Mouse (Mus musculus): Measurements from ENCODE around the gene Rhbdl3. TPM values are rescaled to one million over a fixed set of nuclear protein-coding genes. Genes with fewer than 3 reads are reported as not detected.

The Rhbdl3 gene
- 1 to 10 TPM in 1 of 2 experiments, under 1 TPM in 1; 0.77 to 1.1 TPM for total RNA-seq (2023)

DNA sequence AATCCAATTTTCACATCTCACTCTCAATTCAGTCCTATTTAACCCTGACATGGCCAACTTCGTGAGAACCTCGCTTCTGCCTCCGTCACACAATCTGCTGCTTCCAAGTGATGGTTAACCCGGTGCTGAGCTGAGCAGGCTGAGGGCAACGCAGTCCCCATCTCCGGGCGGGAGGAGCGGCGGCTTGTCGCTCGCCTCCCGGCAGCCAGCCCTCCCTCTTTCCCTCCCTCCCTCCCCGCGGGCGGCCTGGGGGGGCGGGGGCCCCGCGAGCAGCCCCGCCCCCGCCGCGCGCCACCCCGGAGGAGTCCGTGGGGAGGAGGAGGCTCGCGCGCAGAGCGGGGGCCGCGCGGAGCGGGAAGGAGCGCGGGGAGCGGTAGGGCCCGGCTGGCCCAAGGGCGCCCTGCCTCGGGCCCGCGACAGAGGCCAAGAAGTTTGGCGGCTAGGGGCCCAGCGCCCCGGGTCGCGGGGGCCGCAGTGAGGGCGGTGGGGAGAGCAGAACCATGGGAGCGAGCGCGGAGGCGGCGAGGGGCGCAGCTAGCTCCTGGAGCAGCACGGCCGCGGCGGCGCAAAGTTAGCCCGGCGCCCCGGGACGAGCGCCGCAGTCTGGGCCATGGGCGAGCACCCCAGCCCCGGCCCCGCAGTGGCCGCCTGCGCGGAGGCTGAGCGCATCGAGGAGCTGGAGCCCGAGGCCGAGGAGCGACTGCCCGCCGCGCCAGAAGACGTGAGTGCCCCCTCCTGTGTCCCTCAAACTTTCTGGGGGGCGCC lies at the start of gene Rhbdl3:
Rhbdl3 (plus strand) TSS at position 362 of the 765 bp plus-strand sequence.

DNA sequence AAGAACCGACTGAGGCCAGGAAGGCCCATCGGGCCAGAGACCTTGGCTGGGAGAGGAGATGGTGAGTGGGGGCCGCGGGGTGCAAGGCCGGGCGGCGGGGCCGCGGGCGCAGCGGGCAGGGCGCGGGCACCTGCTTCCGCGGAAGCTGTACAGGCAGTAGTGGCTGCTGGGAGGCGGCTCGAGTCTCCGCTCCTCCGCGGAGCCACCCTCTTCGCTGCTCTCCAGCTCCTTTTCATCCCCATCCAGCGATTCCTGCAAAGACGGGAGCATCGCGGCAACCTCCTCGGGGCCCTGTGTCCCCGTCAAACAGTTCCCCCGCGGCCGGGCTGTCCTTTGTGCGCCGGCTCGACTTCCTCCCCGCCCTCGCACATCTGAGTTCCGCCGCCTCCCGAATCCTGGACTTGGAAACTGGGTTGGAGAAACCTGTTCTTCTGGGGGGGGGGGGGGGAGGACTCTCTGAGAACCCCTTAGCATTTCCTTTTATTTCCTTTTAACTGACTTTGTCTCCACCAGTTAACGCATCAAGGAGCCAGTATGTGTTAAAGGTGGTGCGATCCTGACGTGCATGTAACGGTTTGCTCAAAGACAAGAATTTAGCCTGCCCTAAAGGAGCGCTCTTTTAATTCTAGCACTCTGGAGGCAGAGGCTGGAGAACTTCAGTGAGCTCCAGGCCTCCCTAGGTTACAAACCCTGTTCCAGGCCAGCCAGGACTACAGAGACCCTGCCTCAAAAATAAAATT lies 77.2 kb downstream of the Rhbdl3 start, which contains the start of gene 5730455P16Rik:
5730455P16Rik (minus strand) TSS at position 323 of the 740 bp plus-strand sequence.

DNA sequence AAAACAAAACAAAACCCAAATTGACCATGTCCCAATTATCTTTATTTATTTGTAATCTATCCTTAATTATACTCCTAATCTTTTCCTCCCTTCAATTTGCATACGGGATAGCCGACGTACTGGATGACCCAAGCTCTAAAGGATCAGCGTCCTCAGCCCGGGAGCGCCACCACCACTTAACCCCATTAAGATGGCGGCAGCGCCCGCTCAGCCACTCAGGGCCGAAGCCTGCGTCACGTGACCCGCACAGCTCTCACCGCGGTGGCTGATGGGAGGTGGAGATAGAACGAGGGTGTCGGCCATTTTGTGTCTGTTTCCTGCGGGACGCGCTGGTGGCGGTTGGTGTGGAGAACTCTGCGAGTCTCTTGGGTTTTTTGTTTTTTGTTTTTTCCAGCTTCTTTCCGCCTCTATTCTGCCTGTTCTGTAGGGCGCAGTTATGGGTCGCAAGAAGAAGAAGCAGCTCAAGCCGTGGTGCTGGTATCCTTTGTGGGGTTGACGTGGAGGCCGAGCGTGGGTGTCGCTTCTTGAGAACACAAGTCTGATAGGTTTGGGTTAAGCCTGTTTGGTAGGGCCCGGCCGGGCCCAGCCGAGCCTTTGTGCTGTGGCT lies 82.4 kb downstream of the Rhbdl3 start, which contains the start of gene Zfp207:
Zfp207 (plus strand) TSS at position 261 of the 607 bp plus-strand sequence.

Other genes with a start within 250 kb of the Rhbdl3 start
- gene Crlf3, start 219.9 kb upstream of the Rhbdl3 start, total RNA-seq (2023) = 100 to 1,000 TPM; 246 to 303 TPM
- gene Atad5, start 211.5 kb upstream of the Rhbdl3 start, total RNA-seq (2023) = 1 to 10 TPM; 5.7 to 6.0 TPM
- 1 to 10 TPM; 6.1 to 7.0 TPM for gene Tefm, start 158.7 kb upstream of the Rhbdl3 start, total RNA-seq (2023)
- gene Adap2, start 146.8 kb upstream of the Rhbdl3 start, total RNA-seq (2023) = 1 to 10 TPM in 1 of 2 experiments, under 1 TPM in 1; 0.73 to 2.5 TPM
- 1 to 10 TPM; 5.5 to 6.3 TPM for gene Rnf135, start 117.1 kb upstream of the Rhbdl3 start, total RNA-seq (2023)
- 10 to 100 TPM; 45.1 to 49.2 TPM for gene Rhot1, start 91.9 kb upstream of the Rhbdl3 start, total RNA-seq (2023)
- gene 5730455P16Rik, start 77.1 kb downstream of the Rhbdl3 start, total RNA-seq (2023) = 10 to 100 TPM; 15.6 to 16.1 TPM
- gene Zfp207, start 82.4 kb downstream of the Rhbdl3 start, total RNA-seq (2023) = 100 to 1,000 TPM; 180 to 210 TPM
- 100 to 1,000 TPM; 104 to 120 TPM for gene Psmd11, start 127.7 kb downstream of the Rhbdl3 start, total RNA-seq (2023)
- gene Cdk5r1, start 176.1 kb downstream of the Rhbdl3 start, total RNA-seq (2023) = 1 to 10 TPM; 4.3 to 4.8 TPM

All from T-cell, adult 66 days (primary cell).